Mouse (Mus musculus) kidney, adult 2 months (tissue): ENCODE results near the gene H2afy.

ENCODE experiments used
- CTCF ChIP-seq: fragments of 200-500 bp; conservative IDR thresholded peaks from 2 replicates; pipeline ENCODE4 v1.5.1; 2011; ENCODE audit warnings: low read depth, mild to moderate bottlenecking, control low read depth, low read length, moderate library complexity, mixed read lengths; ENCODE audit not compliant: insufficient read depth, insufficient read length
- POLR2A ChIP-seq: fragments of 200-500 bp; IDR thresholded peaks from one replicate; pipeline ENCODE4 v1.6.1; 2011; ENCODE audit warnings: low read depth, low read length, control low read depth

- TF ChIP-seq CTCF, result no peak
- TF ChIP-seq POLR2A, result no peak
Measured at GRCm38 (mm10) chr13:56163751-56164150, 27.6 kb upstream of the H2afy start.
